Comparison of ENCODE assay signal across 15 mouse cellular contexts in genomic region chr6:124430784-124431495, GRCm38 (mm10). TPM values are rescaled to one million over a fixed set of nuclear protein-coding genes. Genes with fewer than 3 reads are reported as not detected.
A peak's percentile ranks its signal among the peaks of the same experiment; 100 is the strongest.
DNase-seq lines count a peak whose midpoint lies in the region; ATAC-seq and TF ChIP-seq lines count a peak whose summit lies in the region.
"Had no signal": no experiment of that assay in that cellular context is flagged by ENCODE, and none has a peak within 500 bp of the region (broad histone marks: within the 10 kb centered on the region; RNA-seq: fewer than 3 reads in every experiment).

No protein-coding gene starts in this region.

- no peak for TF ChIP-seq CTCF in intestine, postnatal 0 days (IDR thresholded peaks at IDR 0.05; ENCODE audit: low read depth)

- H3K4me1 ChIP-seq in intestine, embryonic 14.5 days (replicated peaks; ENCODE audit: control insufficient read depth, insufficient read depth, low read length), result no peaks in the 10 kb centered on the region; the same call in 1 of the 2 replicates
- no peaks in the 10 kb centered on the region; the same call in 1 of the 2 replicates for H3K4me1 ChIP-seq in intestine, postnatal 0 days (replicated peaks; ENCODE audit: control insufficient read depth, insufficient read depth, low read length)
- H3K4me1 ChIP-seq in forebrain, embryonic 15.5 days, result peaks cover 5% of the 10 kb centered on the region
- H3K4me1 ChIP-seq in midbrain, embryonic 13.5 days (replicated peaks), result peaks cover 22% of the 10 kb centered on the region
- H3K4me1 ChIP-seq: limb, embryonic 12.5 days had no signal

- no peak overlapping the region for H3K9ac ChIP-seq in intestine, embryonic 14.5 days (ENCODE audit: low read length)
- no peak overlapping the region for H3K9ac ChIP-seq in intestine, postnatal 0 days (ENCODE audit: low read depth, low read length)
- no peak overlapping the region for H3K9ac ChIP-seq in forebrain, embryonic 15.5 days (replicated peaks)
- no peak overlapping the region for H3K9ac ChIP-seq in midbrain, embryonic 13.5 days (replicated peaks)
- H3K9ac ChIP-seq: limb, embryonic 12.5 days; lung, embryonic 14.5 days had no signal

- no peak overlapping the region for H3K4me3 ChIP-seq in intestine, embryonic 14.5 days (ENCODE audit: low read depth, low read length)
- no peak overlapping the region for H3K4me3 ChIP-seq in intestine, postnatal 0 days (ENCODE audit: low read depth, low read length)
- no peak overlapping the region for H3K4me3 ChIP-seq in forebrain, embryonic 15.5 days
- H3K4me3 ChIP-seq in midbrain, embryonic 13.5 days (replicated peaks), result no peak overlapping the region
- H3K4me3 ChIP-seq: limb, embryonic 12.5 days had no signal

- H3K9me3 ChIP-seq in intestine, embryonic 14.5 days (ENCODE audit: control insufficient read depth, low read length), result no peaks in the 10 kb centered on the region
- no peaks in the 10 kb centered on the region for H3K9me3 ChIP-seq in intestine, postnatal 0 days (ENCODE audit: control insufficient read depth)
- H3K9me3 ChIP-seq in forebrain, embryonic 15.5 days, result no peaks in the 10 kb centered on the region
- H3K9me3 ChIP-seq in midbrain, embryonic 13.5 days, result no peaks in the 10 kb centered on the region
- H3K9me3 ChIP-seq: limb, embryonic 12.5 days had no signal

- H3K27ac ChIP-seq in intestine, embryonic 14.5 days (ENCODE audit: low read depth), result no peak overlapping the region
- no peak overlapping the region for H3K27ac ChIP-seq in intestine, postnatal 0 days (ENCODE audit: low read depth, low read length)
- H3K27ac ChIP-seq in forebrain, embryonic 15.5 days (replicated peaks), result no peak overlapping the region
- H3K27ac ChIP-seq in midbrain, embryonic 13.5 days, result no peak overlapping the region
- H3K27ac ChIP-seq: kidney, postnatal 0 days; limb, embryonic 12.5 days had no signal

- ATAC-seq in intestine, embryonic 14.5 days (replicated peaks; ENCODE audit: low FRiP score, low TSS enrichment, low read depth), result 0 out of 2 replicates have a peak, but pooled peaks have one; percentile 36
- ATAC-seq in intestine, postnatal 0 days, result no peak
- peak; percentile 23; the same call in 1 of the 2 replicates for ATAC-seq in forebrain, embryonic 15.5 days (replicated peaks)
- ATAC-seq in midbrain, embryonic 13.5 days, result peak; percentile 69

- H3K36me3 ChIP-seq in intestine, embryonic 14.5 days (ENCODE audit: control insufficient read depth, insufficient read depth, low read length), result no peaks in the 10 kb centered on the region
- H3K36me3 ChIP-seq in intestine, postnatal 0 days (ENCODE audit: control insufficient read depth, insufficient read depth), result no peaks in the 10 kb centered on the region
- no peaks in the 10 kb centered on the region for H3K36me3 ChIP-seq in forebrain, embryonic 15.5 days
- H3K36me3 ChIP-seq in midbrain, embryonic 13.5 days, result peaks cover 37% of the 10 kb centered on the region
- H3K36me3 ChIP-seq: limb, embryonic 12.5 days had no signal

- no peak overlapping the region for H3K4me2 ChIP-seq in intestine, embryonic 14.5 days (ENCODE audit: low read length)
- no peak overlapping the region for H3K4me2 ChIP-seq in intestine, postnatal 0 days (replicated peaks; ENCODE audit: low read depth)
- no peak overlapping the region for H3K4me2 ChIP-seq in forebrain, embryonic 15.5 days (replicated peaks)
- no peak overlapping the region for H3K4me2 ChIP-seq in midbrain, embryonic 13.5 days (replicated peaks)
- H3K4me2 ChIP-seq: limb, embryonic 12.5 days; lung, embryonic 14.5 days had no signal

- H3K27me3 ChIP-seq in intestine, embryonic 14.5 days (replicated peaks; ENCODE audit: control insufficient read depth, insufficient read depth, low read length), result no peaks in the 10 kb centered on the region
- no peaks in the 10 kb centered on the region for H3K27me3 ChIP-seq in intestine, postnatal 0 days (replicated peaks; ENCODE audit: control insufficient read depth, insufficient read depth, low read length)
- H3K27me3 ChIP-seq in forebrain, embryonic 15.5 days, result no peaks in the 10 kb centered on the region
- H3K27me3 ChIP-seq in midbrain, embryonic 13.5 days, result no peaks in the 10 kb centered on the region
- H3K27me3 ChIP-seq: limb, embryonic 12.5 days had no signal

- 59% methylated on average over 8 of the region's 8 CpGs for WGBS in intestine, embryonic 14.5 days
- 71% methylated on average over 8 of the region's 8 CpGs for WGBS in intestine, postnatal 0 days
- WGBS in forebrain, embryonic 15.5 days, result 41% methylated on average over 8 of the region's 8 CpGs
- 31% methylated on average over 8 of the region's 8 CpGs for WGBS in midbrain, embryonic 13.5 days

- DNase-seq in intestine, embryonic 14.5 days (ENCODE audit: low spot score), result no peak
- DNase-seq in R1 (ENCODE audit: low read depth, low spot score), result peak; percentile 92
- DNase-seq in layer of hippocampus, adult 11-12 months (ENCODE audit: low spot score), result no peak
- no peak for DNase-seq in thymus, postnatal 14 days
- DNase-seq in layer of hippocampus, adult 9-11 months, result no peak
- DNase-seq: adrenal gland, postnatal 25 days; cerebellum, adult 11-12 months; layer of hippocampus, postnatal 36 days; lung, embryonic 14.5 days; thymus, postnatal 25 days had no signal

RNA-seq across cellular contexts. Expression of gene Pex5, which starts 16.1 kb away (rescaled TPM):
- polyA plus RNA-seq in intestine, embryonic 14.5 days (2014; fragmentation: Nextera tagmentation; extraction: Ambion mirVana), result 34.0 and 37.8 TPM in 2 replicates
- 30.1 and 33.6 TPM in 2 replicates for polyA plus RNA-seq in intestine, postnatal 0 days (2015; fragmentation: Nextera tagmentation; extraction: Ambion mirVana)
- 82.9 and 84.4 TPM in 2 replicates for polyA plus RNA-seq in forebrain, embryonic 15.5 days (2015; fragmentation: Nextera tagmentation; extraction: Ambion mirVana)
- 74.9 and 78.0 TPM in 2 replicates for polyA plus RNA-seq in midbrain, embryonic 13.5 days (2015; fragmentation: Nextera tagmentation; extraction: Ambion mirVana)

RNA-seq across cellular contexts. Expression of gene Clstn3, which starts 33.7 kb away (rescaled TPM):
- 4.7 and 5.4 TPM in 2 replicates for polyA plus RNA-seq in intestine, embryonic 14.5 days (2014; fragmentation: Nextera tagmentation; extraction: Ambion mirVana)
- 2.7 and 3.4 TPM in 2 replicates for polyA plus RNA-seq in intestine, postnatal 0 days (2015; fragmentation: Nextera tagmentation; extraction: Ambion mirVana)
- 54.7 and 62.1 TPM in 2 replicates for polyA plus RNA-seq in forebrain, embryonic 15.5 days (2015; fragmentation: Nextera tagmentation; extraction: Ambion mirVana)
- 68.2 and 72.8 TPM in 2 replicates for polyA plus RNA-seq in midbrain, embryonic 13.5 days (2015; fragmentation: Nextera tagmentation; extraction: Ambion mirVana)
